Mouse (Mus musculus) subcutaneous adipose tissue, adult 2 months (tissue): ENCODE results near the gene Smim24. TPM values are rescaled to one million over a fixed set of nuclear protein-coding genes. Genes with fewer than 3 reads are reported as not detected.

ENCODE experiments used
- polyA plus RNA-seq: library from polyadenylated mRNA; depleted of rRNA; stranded (reverse); fragments of >200 nt; gene quantifications from 2 replicates; pipeline ENCODE4 v1.2.3, GENCODE M21; 2012; ENCODE audit warnings: low replicate concordance; rRNA removed

The Smim24 gene
- polyA plus RNA-seq = 9.8 and 12.3 TPM in 2 replicates

DNA sequence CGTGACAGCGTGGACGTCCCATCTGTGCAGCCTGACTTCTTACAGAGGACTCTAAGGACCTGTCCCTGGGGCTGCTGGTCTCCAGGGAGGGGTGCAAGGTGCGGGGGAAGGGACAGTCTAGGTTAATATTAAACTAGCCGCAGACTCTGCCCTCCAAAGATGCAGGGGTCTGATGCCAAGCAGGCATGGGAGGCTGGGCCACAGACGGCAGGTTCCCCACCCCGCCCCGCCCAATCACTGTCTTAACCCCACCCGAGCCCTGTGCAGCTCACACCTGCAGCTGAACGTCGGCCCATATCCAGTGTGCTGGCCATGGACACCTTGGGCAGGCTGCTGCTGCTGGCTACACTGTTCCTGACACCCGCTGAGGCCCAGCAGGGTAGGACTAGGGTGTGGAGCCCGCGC is at the start of gene Smim24:
Gene Smim24, plus strand, starts transcription at position 271 of the 405 bp plus-strand sequence.

DNA sequence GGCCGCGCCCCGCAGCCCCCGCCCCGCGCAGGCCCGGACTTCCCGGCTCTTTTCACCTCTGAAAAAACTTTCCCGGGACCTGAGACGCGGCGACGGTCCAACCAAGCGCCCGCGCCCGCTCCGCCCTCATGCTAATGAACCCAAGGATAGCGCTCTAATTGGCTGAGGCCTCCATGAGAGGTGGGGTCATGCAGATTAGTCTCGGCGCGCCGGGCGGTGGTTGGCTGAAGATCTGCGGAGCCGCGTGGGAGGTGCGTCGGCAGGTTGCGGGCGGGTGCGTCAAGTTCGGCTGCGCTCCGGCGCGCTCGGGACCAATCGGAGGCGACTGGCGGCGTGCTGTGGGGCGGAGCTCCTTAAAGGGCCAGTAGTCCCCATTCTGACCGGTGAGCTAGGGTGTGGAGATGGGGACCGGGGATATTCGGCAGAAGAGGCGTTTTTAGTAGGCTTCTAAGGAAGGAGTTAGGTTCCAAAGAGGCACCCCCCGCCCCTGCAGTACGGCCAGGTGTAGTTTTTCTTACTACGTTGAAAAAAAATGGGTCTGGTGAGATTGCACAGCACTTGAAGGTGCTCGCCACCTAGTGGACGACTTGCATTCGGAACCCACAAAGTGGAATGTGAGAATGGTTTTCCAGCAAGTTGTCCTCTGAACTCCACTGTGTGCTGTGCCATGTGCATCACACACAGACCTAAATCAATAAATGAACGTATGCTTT is 42.3 kb upstream of the Smim24 start, which contains the start of gene Hmg20b:
Gene Hmg20b, minus strand, starts transcription at position 130 of the 713 bp plus-strand sequence.

DNA sequence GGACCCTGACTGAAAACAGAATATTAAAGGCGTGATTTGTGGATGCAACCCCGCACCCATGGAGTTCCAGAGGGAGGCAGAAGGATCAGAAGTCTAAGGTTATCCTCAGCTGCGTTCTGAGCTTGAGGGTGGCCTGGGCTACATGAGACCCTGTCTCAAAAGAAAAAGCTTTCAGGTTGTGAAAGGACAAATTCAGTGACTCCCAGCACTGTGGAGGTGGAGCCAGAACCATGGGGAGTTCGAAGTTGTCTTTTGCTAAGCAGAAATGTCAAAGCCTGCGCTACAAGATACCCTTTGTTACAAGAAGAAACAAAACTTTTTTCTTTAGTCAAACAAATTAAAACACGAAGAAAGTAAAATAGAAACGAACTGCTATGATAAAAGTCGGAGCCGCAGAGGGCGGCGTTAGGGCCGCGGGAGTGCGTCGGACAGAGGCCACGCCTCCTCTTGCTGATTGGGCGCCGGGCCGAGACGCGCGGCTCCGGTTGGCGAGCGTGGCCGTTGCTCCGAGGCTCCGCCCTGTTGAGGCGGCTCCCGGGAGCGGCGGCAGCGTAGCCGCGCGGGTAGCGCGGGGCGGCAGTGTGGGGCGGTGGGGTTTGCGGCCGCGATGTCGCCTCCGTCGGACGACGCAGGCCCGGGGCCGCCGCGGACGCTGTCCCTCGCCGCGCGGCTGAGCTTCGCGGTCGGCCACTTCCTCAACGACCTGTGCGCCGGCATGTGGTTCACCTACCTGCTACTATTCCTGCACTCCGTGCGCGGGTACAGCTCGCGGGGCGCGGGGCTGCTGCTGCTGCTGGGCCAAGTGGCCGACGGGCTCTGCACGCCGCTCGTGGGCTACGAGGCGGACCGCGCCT is 35.6 kb upstream of the Smim24 start, which contains the start of gene Mfsd12:
Gene Mfsd12, plus strand, starts transcription at position 501 of the 854 bp plus-strand sequence.

DNA sequence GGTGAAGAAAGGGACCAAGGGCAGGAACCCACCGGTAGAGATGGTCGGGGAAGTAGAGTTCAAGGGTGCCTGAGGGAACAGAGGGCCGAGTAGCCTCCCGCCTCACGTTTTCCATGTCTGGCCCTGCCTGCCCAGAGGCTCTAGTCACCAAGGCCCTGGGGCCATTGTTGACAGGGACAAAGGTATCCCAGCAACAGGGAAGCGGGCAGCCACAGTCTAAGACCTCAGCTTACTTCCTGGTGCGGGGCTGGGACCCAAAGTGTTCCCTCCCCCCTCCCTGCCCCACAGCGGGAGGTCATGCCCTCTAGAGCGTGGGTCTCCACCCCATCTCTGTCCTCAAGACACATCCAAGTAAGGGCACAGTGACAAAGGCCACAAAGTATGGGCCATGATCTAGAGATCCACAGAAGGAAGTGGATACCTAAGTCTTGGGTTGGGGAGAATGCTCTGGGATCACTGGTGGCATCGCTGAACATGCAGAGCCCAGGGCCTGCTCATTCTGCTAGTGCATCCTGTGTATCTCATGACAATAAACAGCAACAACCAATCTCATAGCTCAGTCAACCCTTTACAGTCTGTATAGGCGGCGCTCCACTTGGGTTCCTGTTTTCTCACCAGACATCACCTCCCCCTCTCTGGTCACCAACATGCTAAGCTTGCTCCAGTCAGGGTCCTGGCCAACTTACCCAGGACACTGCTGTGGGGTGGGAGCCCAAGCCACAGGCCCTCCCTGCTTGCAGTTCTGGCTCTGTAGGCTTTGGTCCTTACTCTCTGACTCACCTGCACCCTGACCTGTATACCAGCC is 27.0 kb upstream of the Smim24 start, which contains the start of gene 4930404N11Rik:
Gene 4930404N11Rik, minus strand, starts transcription at position 145 of the 805 bp plus-strand sequence.

DNA sequence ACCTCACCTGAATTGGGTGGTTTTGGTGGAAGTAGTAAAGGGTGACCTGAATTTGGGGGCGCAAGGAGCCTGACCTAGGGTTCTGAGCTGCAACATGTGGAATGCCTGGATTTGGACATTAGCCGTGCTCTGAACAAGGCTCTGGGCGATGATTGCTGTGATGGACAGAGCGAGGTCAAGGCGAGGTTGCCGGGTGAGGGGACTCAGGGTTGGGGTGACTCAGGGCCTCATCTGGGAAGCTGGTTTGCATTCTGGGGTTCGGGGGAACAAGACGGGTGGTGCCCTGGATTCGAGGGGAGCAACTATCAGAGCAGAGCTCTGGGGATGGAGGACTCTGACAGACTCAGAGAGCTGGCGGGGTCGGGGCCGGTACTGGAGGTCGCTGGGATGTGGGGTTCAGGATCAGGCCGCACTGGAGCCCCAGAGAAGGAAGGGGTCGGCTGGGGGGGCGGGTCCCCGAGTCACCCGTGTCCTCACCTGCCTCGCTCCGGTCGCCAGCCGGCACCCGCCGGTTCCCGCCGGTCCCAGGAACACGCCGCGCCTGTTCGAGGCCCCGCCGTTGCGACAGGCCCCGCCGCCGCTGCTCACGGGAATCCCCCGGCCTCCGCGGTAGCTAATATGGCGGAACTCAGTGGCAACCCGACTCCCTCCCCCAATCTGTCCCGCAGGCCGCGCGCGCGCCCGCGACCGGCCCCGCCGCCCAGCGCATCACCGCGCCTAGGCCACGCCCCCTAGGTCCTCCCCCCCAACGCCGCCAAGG is 14.9 kb upstream of the Smim24 start, which contains the start of gene Fzr1:
Gene Fzr1, minus strand, starts transcription at position 724 of the 760 bp plus-strand sequence.

DNA sequence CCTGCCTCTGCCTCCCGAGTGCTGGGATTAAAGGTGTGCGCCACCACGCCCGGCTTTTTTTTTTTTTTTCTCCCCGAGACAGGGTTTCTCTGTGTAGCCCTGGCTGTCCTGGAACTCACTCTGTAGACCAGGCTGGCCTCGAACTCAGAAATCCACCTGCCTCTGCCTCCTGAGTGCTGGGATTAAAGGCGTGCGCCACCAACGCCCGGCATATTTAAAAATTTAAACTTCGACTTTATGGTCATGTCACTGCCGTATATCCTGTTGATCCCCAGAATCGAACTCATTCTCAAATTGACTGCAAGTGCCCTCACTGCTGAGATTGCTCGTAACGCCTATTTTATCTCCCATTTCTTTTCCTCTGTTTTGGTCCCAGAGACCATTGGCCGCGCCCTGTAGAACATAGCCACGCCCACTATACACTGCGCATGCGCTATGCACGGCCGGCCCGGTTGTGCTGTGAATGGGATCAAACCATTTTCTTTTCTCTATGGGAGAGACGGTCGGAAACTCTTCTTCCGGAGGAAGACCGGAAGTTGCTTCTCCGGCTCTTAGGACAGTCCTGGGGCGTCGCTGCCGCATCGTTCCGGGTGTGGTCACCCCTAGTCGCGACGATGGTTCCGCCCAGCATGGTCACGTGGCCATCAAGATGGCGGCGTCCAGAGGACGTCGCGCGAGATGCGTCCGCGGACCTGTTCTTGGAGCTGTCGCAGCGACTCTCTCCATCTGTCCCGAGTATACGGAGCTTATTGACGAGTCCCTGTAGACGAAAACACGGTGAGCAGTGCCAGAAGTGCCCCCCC is 8.8 kb upstream of the Smim24 start, which contains the start of the genes Dohh and Gm48551:
Gene Dohh, plus strand, starts transcription at position 627 of the 803 bp plus-strand sequence.
Gene Gm48551, plus strand, starts transcription at position 665 of the 803 bp plus-strand sequence.

DNA sequence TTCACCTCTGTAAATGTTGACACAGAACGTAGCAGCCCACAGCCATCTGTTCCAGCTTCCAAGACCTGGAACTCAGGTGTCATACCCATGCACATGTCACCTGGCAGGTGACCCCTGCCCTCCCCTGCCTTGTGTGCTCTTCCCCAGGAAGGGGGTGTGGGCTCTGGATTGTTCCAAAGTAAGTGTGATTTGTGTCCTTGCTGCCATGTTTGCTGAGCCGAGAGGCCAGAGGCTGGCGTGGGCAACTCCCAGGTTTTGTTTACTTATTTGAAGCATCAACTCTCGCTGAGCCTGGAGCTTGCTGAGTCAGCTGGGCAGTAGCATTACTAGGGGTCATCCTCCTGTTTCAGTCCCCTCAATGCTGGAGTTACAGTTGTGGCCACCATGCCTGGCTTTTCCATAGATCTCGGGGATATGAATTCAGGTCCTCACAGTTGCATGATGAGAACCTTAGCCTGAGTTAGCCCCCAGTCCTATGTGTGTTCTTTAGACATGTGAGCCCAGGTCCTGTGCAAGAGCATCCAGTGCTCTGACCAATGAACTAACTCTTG is 4.3 kb upstream of the Smim24 start, which contains the start of gene Gm48552:
Gene Gm48552, plus strand, starts transcription at position 501 of the 551 bp plus-strand sequence.

Other genes starting within 250 kb of the Smim24 start
- 28.2 and 37.7 TPM in 2 replicates for gene Pias4, start 225.1 kb upstream of the Smim24 start, polyA plus RNA-seq
- 1,292 and 2,498 TPM in 2 replicates for gene Eef2, start 216.4 kb upstream of the Smim24 start, polyA plus RNA-seq
- 75.2 and 89.3 TPM in 2 replicates for gene Dapk3, start 210.0 kb upstream of the Smim24 start, polyA plus RNA-seq
- gene 4930442H23Rik, start 209.2 kb upstream of the Smim24 start, polyA plus RNA-seq = not detected in 2 replicates
- not detected in 2 replicates for gene Nmrk2, start 191.0 kb upstream of the Smim24 start, polyA plus RNA-seq
- 0.03 and 0.06 TPM in 2 replicates for gene Atcay, start 162.2 kb upstream of the Smim24 start, polyA plus RNA-seq
- 5.7 and 25.8 TPM in 2 replicates for gene Zfr2, start 159.9 kb upstream of the Smim24 start, polyA plus RNA-seq
- 3.3 and 4.0 TPM in 2 replicates for gene Matk, start 140.1 kb upstream of the Smim24 start, polyA plus RNA-seq
- gene Mrpl54, start 126.1 kb upstream of the Smim24 start, polyA plus RNA-seq = 78.4 and 104 TPM in 2 replicates
- 107 and 116 TPM in 2 replicates for gene Apba3, start 126.1 kb upstream of the Smim24 start, polyA plus RNA-seq
- gene Tjp3, start 101.5 kb upstream of the Smim24 start, polyA plus RNA-seq = 0.26 and 15.2 TPM in 2 replicates
- gene Pip5k1c, start 100.1 kb upstream of the Smim24 start, polyA plus RNA-seq = 56.8 and 80.2 TPM in 2 replicates
- 23.1 and 38.0 TPM in 2 replicates for gene Cactin, start 71.9 kb upstream of the Smim24 start, polyA plus RNA-seq
- 10.1 and 16.3 TPM in 2 replicates for gene Tbxa2r, start 64.3 kb upstream of the Smim24 start, polyA plus RNA-seq
- 2.2 and 4.8 TPM in 2 replicates for gene Gipc3, start 49.8 kb upstream of the Smim24 start, polyA plus RNA-seq
- gene Hmg20b, start 42.6 kb upstream of the Smim24 start, polyA plus RNA-seq = 69.5 and 90.1 TPM in 2 replicates
- gene Mfsd12, start 35.6 kb upstream of the Smim24 start, polyA plus RNA-seq = 38.6 and 41.1 TPM in 2 replicates
- gene 4930404N11Rik, start 27.2 kb upstream of the Smim24 start, polyA plus RNA-seq = 0.43 and 1.8 TPM in 2 replicates
- 56.1 and 75.2 TPM in 2 replicates for gene Fzr1, start 14.5 kb upstream of the Smim24 start, polyA plus RNA-seq
- 61.5 and 66.9 TPM in 2 replicates for gene Dohh, start 8.6 kb upstream of the Smim24 start, polyA plus RNA-seq
- gene Gm48551, start 8.6 kb upstream of the Smim24 start, polyA plus RNA-seq = 3.2 and 5.1 TPM in 2 replicates
- 1.5 and 1.8 TPM in 2 replicates for gene Gm48552, start 4.0 kb upstream of the Smim24 start, polyA plus RNA-seq
- 67.7 and 99.8 TPM in 2 replicates for gene Nfic, start 62.6 kb downstream of the Smim24 start, polyA plus RNA-seq
- 0.70 and 0.93 TPM in 2 replicates for gene Celf5, start 89.7 kb downstream of the Smim24 start, polyA plus RNA-seq
- gene Ncln, start 103.3 kb downstream of the Smim24 start, polyA plus RNA-seq = 174 and 241 TPM in 2 replicates
- 7.2 and 9.4 TPM in 2 replicates for gene S1pr4, start 107.1 kb downstream of the Smim24 start, polyA plus RNA-seq
- gene Gna15, start 131.2 kb downstream of the Smim24 start, polyA plus RNA-seq = 3.8 and 5.3 TPM in 2 replicates
- 141 and 164 TPM in 2 replicates for gene Gna11, start 152.1 kb downstream of the Smim24 start, polyA plus RNA-seq
- gene Aes, start 166.4 kb downstream of the Smim24 start, polyA plus RNA-seq = 885 and 1,244 TPM in 2 replicates
- gene Tle2, start 181.5 kb downstream of the Smim24 start, polyA plus RNA-seq = 43.6 and 76.2 TPM in 2 replicates
- 9.9 and 14.9 TPM in 2 replicates for gene Tle6, start 208.0 kb downstream of the Smim24 start, polyA plus RNA-seq
- 1.1 and 1.3 TPM in 2 replicates for gene BC025920, start 213.2 kb downstream of the Smim24 start, polyA plus RNA-seq
- gene Sirt6, start 234.7 kb downstream of the Smim24 start, polyA plus RNA-seq = 24.8 and 39.4 TPM in 2 replicates
- gene Ankrd24, start 235.5 kb downstream of the Smim24 start, polyA plus RNA-seq = 36.2 and 58.5 TPM in 2 replicates